Mouse (Mus musculus): ENCODE measurements at regions not wholly inside any gene's neighbourhood (a gene's known extent, or its start where the extent isn't known, plus 50 kb on each side); places are given as distances from the start of the nearest gene placed in this dataset.

GRCm38 (mm10) chr13:47764802-47765597 lies 496.0 kb upstream of the Id4 start:
- no peak for DNase-seq (ENCODE audit: low spot score)

DNA sequence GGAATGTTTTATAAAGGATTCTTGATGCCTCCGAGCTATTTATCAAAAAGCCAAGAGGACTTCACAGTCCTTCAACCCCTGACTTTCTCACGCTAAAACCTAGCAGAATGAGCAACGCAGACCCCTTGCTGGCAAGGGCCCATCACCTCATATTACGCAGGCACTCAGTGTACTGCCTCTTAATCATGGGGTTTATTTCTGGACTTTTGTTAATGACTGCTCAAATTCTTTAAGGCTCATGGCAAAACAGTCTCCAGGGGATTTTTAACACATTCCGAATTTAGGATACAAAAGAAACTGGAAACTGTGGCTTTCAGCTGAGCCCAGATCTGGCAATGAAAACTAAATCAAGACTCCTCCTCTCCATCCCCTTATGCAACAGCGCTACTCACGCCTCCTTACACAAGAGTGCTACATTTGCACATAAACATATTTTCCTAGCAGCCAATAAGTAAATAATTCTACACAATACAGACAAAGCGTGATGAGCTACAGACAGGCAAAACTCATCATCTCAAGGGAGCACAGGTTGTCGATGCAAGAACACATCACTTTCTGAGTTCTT lies 492.0 kb upstream of the Id4 start:
- DNase-seq (ENCODE audit: low spot score) = no peak

- no peak for DNase-seq (ENCODE audit: low spot score)
Measured at GRCm38 (mm10) chr13:47777206-47778099, 483.6 kb upstream of the Id4 start.

DNA sequence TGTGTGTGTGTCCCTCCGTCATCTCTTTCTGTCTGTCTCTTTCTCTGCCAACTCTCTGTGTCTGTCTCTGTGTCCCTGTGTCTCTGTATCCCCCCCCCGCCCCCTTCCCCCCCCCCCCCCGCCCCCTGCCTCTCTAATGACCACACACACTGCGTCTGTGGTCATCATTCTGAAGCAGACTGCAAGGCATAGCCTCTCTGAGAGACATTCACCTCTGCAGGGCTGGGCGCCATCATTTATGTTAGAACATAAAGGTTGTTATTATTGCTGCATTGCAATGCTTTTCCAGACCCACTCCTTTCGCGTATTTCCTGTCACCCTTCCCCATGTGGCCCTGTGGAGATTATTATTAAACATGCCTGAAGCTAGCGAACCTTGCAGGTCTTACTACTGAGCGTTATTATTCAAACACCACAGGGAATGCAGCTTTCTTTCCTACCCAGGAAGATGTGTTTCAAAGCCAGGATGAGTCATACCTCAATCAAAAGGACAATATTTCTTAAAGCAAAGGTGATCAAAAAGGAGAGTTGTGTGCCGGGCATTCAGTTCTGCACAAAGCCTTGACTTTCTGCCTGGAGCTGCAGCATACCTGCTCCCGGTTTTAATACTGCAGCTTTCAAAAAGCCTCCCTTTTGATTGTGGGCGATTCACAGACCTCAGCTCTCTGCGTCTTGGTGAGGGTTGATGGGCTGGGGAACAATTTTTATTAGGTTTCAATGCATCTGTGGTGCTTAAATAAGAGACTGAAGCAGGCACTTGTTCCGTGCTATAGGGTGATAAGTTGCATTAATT lies 482.6 kb upstream of the Id4 start:
- DNase-seq (ENCODE audit: low spot score) = no peak

GRCm38 (mm10) chr13:47784406-47784805 lies 476.6 kb upstream of the Id4 start:
- DNase-seq (ENCODE audit: low spot score) = no peak

DNA sequence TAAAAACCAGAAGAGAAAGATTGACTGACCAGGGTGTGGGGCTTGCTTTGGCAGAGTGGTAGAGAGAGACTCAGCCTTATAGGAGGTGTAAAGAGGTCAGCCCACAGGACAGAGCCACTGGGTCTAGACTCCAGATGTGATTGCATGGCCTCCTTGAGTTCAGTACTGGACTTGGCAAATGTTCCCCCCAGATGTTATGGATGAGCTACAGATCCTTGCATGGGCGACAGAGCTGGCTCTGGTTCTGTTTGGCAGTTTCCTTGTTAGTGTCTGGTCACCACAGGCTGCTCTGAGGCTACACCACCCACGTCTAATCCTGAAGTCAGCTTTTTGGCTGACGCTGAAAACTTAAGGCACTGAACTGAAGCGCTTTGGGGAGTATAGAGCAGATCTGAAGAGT lies 463.2 kb upstream of the Id4 start:
- DNase-seq (ENCODE audit: low spot score) = no peak

DNA sequence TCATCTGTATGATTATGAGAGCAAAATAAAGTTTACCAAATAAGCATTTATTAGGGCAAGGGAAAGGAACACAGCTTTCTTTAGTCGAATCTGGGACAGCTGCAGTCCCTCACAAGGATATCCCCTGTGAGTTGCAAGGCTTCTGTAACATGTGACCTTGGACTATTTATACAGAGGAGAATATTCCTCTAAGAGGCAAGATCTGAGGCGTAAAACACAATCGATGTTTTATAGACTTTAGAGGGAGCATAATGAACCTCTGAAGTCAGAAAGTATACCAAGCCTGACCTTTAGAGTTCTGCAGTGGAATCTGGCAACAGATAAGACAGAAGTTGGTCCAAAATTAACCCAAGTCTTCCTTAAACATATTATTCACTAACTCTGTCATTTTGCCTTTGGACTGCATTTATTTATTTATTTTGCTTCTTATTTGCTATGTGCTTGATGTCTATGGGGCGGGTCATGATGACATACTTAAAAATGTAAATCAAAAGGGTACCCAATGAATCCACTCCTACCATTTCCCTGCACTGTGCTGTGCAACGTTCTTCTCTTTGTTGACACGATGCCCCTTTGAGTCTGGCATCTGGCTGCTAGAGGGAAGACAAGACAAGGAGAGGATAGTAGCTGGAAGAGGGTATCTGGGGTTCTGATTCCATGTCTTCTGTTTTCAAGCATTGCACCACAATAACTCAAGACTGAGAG lies 449.2 kb upstream of the Id4 start:
- no peak for DNase-seq (ENCODE audit: low spot score)

DNA sequence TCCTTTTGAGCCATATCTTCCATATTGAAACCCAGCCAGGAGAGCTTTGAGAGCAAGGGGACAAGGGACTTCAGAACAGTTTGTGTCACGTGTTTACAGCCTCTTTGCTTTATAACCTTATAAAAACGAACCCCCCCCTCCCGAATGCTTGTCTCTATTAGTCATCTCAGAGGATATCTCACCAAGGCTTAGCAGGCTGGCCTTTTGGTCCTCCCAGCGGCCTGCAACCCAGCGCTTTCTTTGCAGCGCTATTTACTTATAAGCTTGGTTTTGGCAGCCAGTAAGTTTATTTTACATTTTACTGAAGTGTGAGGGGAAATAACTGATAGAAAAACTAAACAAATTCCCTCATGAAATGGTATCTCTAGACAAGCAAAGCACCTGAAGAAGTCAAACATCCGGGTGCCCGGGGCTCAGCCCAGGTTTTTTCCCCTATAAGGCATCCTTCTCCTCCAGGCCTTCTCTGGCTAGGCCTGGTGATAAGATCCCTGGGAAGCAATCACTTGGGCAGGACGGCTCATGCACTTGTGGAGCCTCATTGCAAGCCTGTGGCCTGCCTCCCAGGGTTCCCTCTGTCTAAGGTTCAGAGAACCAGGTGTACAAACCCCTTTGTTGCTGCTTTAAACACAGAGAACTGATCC lies 442.0 kb upstream of the Id4 start:
- DNase-seq (ENCODE audit: low spot score) = no peak

- no peak for DNase-seq (ENCODE audit: low spot score)
Measured at GRCm38 (mm10) chr13:47836491-47836890, 424.5 kb upstream of the Id4 start.

- no peak for DNase-seq (ENCODE audit: low spot score)
Measured at GRCm38 (mm10) chr13:47842418-47842817, 418.6 kb upstream of the Id4 start.

- no peak for DNase-seq (ENCODE audit: low spot score)
Measured at GRCm38 (mm10) chr13:47843011-47843410, 418.0 kb upstream of the Id4 start.

DNA sequence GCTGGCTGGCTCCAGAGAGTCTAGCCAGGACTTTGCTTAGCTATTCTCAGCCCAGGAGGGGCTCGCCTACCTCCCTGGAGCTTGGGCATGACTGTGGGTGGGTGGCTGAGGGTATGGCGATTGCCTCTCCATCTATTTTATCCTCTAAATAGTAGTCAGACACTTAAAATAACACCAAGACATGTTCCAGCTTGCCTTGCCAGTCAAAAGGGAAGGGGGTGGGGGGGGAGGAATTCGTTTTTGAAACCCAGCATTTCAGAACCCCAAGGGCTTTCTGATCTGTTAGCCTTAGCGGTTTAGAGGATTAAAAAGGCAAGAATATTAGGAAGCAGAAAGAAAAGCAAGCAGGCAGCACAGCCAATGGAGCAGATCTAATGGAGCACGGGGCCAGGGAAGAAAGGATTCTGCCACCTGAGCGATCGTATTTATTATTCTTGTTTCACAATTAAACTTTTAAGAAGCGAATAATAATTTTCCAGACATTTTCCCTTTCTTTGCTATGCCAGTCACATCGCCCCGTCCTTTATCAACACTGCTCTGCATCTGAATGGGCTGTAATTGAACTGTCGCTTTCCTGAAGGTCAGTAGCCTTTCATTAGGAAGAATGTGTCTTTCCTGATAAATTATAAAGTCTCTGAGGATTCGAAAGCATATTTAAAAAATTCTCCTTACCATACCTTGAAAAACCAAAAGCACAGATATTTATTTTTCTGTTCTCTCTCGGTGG lies 417.3 kb upstream of the Id4 start:
- no peak for DNase-seq (ENCODE audit: low spot score)

GRCm38 (mm10) chr13:47846713-47847112 lies 414.3 kb upstream of the Id4 start:
- no peak for DNase-seq (ENCODE audit: low spot score)

DNA sequence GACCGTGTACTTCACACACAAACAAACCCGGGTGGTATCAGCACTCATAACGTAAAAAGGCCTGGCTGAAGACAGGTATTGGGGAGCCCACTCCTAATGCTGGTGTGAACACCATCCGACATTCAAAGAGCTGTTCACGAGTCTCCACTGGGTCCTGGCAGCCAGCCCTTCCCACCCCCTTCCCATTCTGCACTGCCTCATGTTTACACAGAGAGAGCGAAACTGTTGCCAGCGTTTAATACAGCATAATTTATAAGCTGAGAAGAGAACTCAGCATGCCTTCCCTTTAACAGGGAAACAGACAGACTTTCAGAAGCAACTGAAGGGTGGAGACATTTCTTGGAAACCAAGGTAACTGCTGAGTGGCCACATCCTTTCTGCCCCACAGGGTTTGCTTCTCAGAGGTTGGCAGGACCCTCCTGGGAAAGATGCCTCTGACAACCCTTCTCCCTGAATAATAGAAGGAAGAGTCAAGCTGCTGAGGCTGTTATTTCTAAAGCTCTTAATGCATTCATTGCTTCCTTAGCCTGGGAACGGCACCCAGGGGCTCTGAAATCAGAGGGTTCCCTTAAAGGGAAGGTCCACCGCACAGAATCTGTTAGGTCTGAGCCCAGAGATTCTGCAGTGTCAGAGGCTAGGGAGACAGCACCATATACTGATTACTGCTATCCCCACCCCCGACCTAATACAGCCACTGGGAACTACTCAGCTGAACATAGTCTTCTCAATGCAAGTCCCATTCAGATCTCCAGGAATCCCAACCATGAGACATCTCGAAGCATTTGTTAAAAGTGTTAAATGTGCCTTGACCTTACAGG lies 412.4 kb upstream of the Id4 start:
- no peak for DNase-seq (ENCODE audit: low spot score)

- DNase-seq (ENCODE audit: low spot score) = no peak
Measured at GRCm38 (mm10) chr13:47855422-47856108, 405.5 kb upstream of the Id4 start.

- no peak for DNase-seq (ENCODE audit: low spot score)
Measured at GRCm38 (mm10) chr13:47858946-47859345, 402.1 kb upstream of the Id4 start.

- no peak for DNase-seq (ENCODE audit: low spot score)
Measured at GRCm38 (mm10) chr13:47860316-47860715, 400.7 kb upstream of the Id4 start.

GRCm38 (mm10) chr13:47862896-47863295 lies 398.1 kb upstream of the Id4 start:
- DNase-seq (ENCODE audit: low spot score) = no peak

DNA sequence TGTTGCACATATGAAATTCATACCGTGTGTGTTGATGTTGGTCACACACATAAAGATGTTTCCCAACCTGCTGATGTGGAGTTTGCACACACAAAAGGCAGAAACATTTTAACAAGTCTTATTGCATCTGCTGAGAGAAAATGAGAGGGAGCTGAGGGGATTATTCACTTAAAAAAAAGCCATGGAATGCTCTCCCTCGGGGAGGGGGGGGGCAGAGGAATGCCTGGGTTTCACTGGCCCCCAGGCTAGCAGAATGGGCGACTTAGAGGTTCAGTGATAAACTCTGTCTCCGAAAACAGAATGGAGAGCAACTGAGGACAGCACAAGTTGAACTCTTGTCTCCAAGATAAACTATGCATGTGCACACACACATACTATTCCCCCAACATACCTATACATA lies 392.4 kb upstream of the Id4 start:
- no peak for DNase-seq (ENCODE audit: low spot score)
